Mouse (Mus musculus) heart, postnatal 4 days (tissue): ENCODE data around the gene Olfr1459. TPM values are rescaled to one million over a fixed set of nuclear protein-coding genes. Genes with fewer than 3 reads are reported as not detected.

Source experiments
- DNase-seq: peaks from one replicate; pipeline ENCODE4 v3.0.0; 2021
- total RNA-seq, 2 experiments: library from RNA; stranded (reverse); gene quantifications; 2 replicates each; pipeline ENCODE4 v1.2.3; 2021

Olfr1459 gene
- total RNA-seq: not detected

DNA sequence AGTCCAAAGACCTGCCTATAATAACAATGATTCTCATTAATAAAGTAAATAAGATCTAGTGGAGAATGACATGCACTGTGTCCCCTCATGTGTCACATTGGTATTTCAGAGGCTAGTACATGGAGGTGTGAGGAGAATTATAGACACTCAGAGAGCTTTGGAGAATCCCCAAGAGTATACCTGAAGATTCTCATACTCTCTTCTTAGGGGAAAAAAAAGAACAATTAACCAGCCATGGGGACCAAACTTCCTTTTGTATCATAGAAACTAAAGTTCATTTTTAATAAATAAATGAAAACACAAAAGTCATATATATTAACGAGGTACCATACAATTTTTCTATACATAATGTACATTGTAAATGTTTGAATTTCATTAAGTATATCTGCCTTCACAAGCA is at the start of gene Olfr1459:
Gene Olfr1459, minus strand, starts transcription at position 101 of the 400 bp plus-strand sequence.
- no peak for DNase-seq

DNA sequence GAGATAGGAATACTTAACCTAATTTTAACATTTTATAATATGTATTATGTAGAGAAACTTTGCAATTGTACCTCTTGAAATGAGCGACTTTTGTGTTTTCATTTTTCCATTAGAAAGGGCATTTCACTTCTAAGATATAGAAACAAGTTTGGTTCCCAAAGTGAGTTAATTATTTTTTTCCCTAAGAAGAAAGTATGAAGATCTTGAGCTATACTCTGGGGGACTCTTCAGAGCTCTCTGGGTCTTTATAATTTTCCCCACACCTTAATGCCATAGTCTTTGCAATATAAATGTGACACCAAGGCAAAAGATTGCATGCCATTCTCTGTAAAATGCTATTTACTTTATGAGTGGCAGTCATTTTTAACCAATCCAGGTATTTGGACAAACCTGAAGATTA is 36.1 kb upstream of the Olfr1459 start, which contains the start of gene Olfr1462:
Gene Olfr1462, plus strand, starts transcription at position 301 of the 400 bp plus-strand sequence.
- DNase-seq: no peak

DNA sequence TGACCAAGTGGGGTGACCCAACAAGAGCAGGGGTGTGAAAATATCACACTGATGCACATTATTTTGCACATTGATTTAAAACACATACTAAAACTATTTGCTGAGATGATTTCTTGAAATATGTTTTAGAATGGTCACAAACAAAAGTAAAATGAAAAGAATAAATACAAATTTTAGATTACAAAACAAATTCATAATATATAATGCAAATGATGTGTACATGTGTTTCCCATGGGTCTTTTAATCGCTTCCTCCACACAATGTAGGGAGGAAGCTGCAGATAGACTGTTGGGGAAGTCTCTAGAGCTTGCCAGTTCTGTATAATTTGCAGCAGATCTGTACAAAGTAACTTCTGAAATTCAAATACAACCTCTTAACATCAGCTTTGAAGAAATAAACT is 13.4 kb upstream of the Olfr1459 start, which contains the start of gene Olfr1461:
Gene Olfr1461, plus strand, starts transcription at position 301 of the 400 bp plus-strand sequence.
- no peak for DNase-seq

DNA sequence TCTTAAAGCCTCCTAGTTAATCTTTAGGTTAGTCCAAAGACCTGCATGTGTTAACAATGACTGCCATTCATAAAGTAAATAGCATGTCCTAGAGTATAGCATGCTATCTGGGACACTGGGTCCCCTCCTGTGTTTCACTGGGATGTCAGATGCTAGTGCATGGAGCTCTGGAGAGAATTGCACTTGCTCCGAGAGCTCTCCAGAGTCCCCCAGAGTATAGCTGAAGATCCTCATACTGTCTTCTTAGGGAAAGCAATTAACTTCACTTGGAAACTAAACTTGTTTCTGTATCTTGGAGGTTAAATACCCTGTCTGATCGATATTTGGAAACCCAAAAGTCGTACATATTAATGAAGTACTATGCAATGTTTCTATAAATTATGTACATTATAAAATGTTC is 42.7 kb downstream of the Olfr1459 start, which contains the start of gene Olfr1458:
Gene Olfr1458, minus strand, starts transcription at position 101 of the 400 bp plus-strand sequence.
- no peak for DNase-seq

DNA sequence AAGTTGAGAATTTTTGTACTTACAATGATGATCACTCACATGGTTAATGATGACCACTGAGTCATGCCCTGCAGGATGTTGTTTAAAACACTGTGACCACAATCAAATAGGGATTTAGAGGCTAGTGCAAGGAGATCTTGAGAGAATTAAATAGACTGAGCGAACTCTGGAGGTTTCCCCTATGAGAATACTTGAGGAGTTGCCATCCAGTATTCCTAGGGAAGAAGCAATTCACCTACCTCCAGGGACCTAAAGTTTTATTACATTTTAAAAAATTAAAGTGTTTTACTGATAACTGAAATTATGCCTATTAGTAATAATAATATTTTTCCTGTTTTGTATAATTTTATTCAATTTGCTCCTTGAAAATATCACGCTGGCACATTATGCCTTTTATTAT is 51.6 kb downstream of the Olfr1459 start, which contains the start of gene Olfr1457:
Gene Olfr1457, minus strand, starts transcription at position 101 of the 400 bp plus-strand sequence.
- no peak for DNase-seq

DNA sequence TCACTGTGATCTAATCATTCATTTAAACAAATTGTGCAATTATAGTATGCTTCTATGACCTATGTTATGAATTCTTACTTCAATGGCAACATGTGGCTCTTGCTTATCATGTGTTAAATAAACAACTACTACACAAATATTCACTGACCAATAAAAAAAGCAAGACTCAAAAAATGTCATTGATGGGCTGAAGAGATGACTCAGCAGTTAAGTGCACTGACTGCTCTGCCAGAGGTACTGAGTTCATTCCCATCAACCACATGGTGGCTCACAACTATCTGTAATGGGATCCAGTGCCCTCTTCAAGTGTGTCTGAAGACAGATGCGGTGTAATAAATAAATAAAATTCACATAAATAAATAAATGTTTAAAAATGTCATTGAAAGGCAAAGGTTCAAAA is 55.4 kb downstream of the Olfr1459 start:
- no peak for DNase-seq

Other genes with a start within 250 kb of the Olfr1459 start
- gene Olfr1447, start 245.8 kb downstream of the Olfr1459 start, total RNA-seq: not detected
- not detected for gene Olfr1448, start 225.1 kb downstream of the Olfr1459 start, total RNA-seq
- not detected for gene Olfr1449, start 218.7 kb downstream of the Olfr1459 start, total RNA-seq
- not detected for gene Olfr1450, start 199.3 kb downstream of the Olfr1459 start, total RNA-seq
- not detected for gene Olfr1451, start 154.5 kb downstream of the Olfr1459 start, total RNA-seq
- not detected for gene Olfr1453, start 121.2 kb downstream of the Olfr1459 start, total RNA-seq
- gene Olfr1454, start 88.9 kb downstream of the Olfr1459 start, total RNA-seq: not detected
- gene Olfr1457, start 51.7 kb downstream of the Olfr1459 start, total RNA-seq: not detected
- gene Olfr1458, start 42.8 kb downstream of the Olfr1459 start, total RNA-seq: not detected
- gene Olfr1461, start 13.5 kb upstream of the Olfr1459 start, total RNA-seq: not detected
- gene Olfr1462, start 36.2 kb upstream of the Olfr1459 start, total RNA-seq: not detected
- not detected for gene Olfr1463, start 81.8 kb upstream of the Olfr1459 start, total RNA-seq
- gene Olfr1465, start 166.0 kb upstream of the Olfr1459 start, total RNA-seq: not detected
- gene Olfr1466, start 189.3 kb upstream of the Olfr1459 start, total RNA-seq: not detected
- gene Olfr1467, start 212.7 kb upstream of the Olfr1459 start, total RNA-seq: not detected